Mouse (Mus musculus): Measurements from ENCODE around the gene Hspa1a.

DNA sequence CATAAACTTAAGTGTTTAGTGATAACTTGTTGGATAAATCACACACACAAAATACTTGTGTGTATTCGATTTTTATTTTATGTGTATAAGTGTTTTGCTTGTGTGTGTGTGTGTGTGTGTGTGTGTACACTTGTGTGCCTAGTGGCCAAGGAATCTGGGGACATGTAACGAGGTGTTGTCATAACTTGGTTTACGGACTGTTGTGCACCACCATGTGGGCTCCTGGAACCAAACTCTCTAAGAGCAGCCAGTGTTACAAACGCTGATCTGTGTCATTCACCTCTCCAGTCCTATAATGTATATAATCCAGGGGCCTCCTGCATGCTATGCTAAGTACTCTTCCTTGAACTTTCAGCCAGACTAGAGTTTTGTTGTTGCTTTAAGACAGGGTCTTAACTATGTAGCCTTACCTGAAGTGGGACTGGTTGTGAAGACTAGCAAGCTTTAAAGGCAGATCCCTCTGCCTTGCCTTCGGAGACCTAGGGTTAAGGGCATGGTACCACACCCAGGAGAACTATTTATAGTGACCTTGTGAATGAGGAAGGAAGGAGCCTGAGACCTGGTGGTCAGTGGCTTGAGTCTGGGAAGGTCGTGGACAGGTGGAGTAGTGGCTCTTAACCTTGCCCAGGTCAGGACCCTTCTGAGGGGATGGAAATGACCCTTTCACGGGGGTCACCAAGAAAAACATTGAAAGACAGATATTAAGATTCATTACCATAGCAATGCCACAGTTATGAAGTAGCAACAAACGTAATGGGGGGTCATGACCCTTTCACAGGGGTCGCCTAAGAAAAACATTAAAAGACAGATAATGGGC lies 31.3 kb upstream of the Hspa1a start:
- no peak for TF ChIP-seq CTCF (IDR thresholded peaks at IDR 0.05; ENCODE audit: insufficient read depth, low read length)
- TF ChIP-seq POLR2A (IDR thresholded peaks at IDR 0.05; ENCODE audit: borderline replicate concordance, extremely low read depth, low read depth, low read length) = no peak
